Mouse (Mus musculus) C2C12 (cell line): ENCODE measurements around the gene Ppan. TPM values are rescaled to one million over a fixed set of nuclear protein-coding genes. Genes with fewer than 3 reads are reported as not detected.

Experiments
- H3K27me3 ChIP-seq: one replicate; pipeline ENCODE4 v1.6.1; 2011; ENCODE audit not compliant: control insufficient read depth, insufficient read depth, insufficient read length
- H3K36me3 ChIP-seq: one replicate; pipeline ENCODE4 v1.6.1; 2011; ENCODE audit not compliant: control insufficient read depth, insufficient read depth
- H3K4me3 ChIP-seq: one replicate; pipeline ENCODE4 v1.5.1; 2011; ENCODE audit warnings: mild to moderate bottlenecking, control low read depth; ENCODE audit not compliant: poor library complexity, insufficient read depth, severe bottlenecking
- H3K79me2 ChIP-seq: one replicate; pipeline ENCODE4 v1.6.1; 2011; ENCODE audit not compliant: control insufficient read depth, insufficient read depth
- H3K79me3 ChIP-seq: one replicate; pipeline ENCODE4 v1.6.1; 2011; ENCODE audit warnings: low read depth, control low read depth
- H3ac ChIP-seq: one replicate; pipeline ENCODE3; 2011; ENCODE audit warnings: low read depth; ENCODE audit not compliant: control insufficient read depth, insufficient read length
- CEBPB ChIP-seq: IDR thresholded peaks from one replicate; pipeline ENCODE4 v1.6.1; 2011; ENCODE audit warnings: low read depth, mild to moderate bottlenecking, control low read depth, moderate library complexity
- CTCF ChIP-seq: IDR thresholded peaks from one replicate; pipeline ENCODE4 v1.5.1; 2011; ENCODE audit not compliant: control insufficient read depth, insufficient read depth, insufficient read length
- FOSL1 ChIP-seq: IDR thresholded peaks from one replicate; pipeline ENCODE4 v1.8.0; 2011; ENCODE audit warnings: mild to moderate bottlenecking, low read length; ENCODE audit not compliant: poor library complexity, insufficient read depth, severe bottlenecking
- MAX ChIP-seq: IDR thresholded peaks from one replicate; pipeline ENCODE4 v1.6.1; 2011; ENCODE audit warnings: mild to moderate bottlenecking, control low read depth
- MYOD1 ChIP-seq: IDR thresholded peaks from one replicate; pipeline ENCODE4 v1.6.1; 2011; ENCODE audit warnings: low read depth; ENCODE audit not compliant: control insufficient read depth, insufficient read length
- MYOG ChIP-seq: IDR thresholded peaks from one replicate; pipeline ENCODE4 v1.6.1; 2011; ENCODE audit not compliant: control insufficient read depth, insufficient read length; ENCODE audit errors: extremely low read depth
- USF1 ChIP-seq: IDR thresholded peaks from one replicate; pipeline ENCODE4 v1.6.1; 2011; ENCODE audit warnings: low read depth, mild to moderate bottlenecking, control low read depth, moderate library complexity
- polyA plus RNA-seq: library from polyadenylated mRNA; unstranded; fragments of >200 nt; fragmentation: generic; extraction: Trizol; gene quantifications from one replicate; pipeline ENCODE4 v1.2.1, GENCODE M21; 2012; ENCODE audit warnings: missing spikeins

Gene Ppan
- polyA plus RNA-seq, 1 experiment, result 88.3 TPM

- Histone ChIP-seq H3K4me3 (no peak overlapping the region), H3K79me2 (peaks cover 54% of the 10 kb centered on the region), H3K79me3 (peaks cover 38% of the 10 kb centered on the region), H3K27me3 (no peaks in the 10 kb centered on the region), H3K36me3 (peaks cover 75% of the 10 kb centered on the region), H3ac (no peak overlapping the region)
- TF ChIP-seq MAX (no peak), FOSL1 (no peak), MYOD1 (no peak)
These were observed 4.2 kb downstream of the Ppan start for GRCm38 (mm10) chr9:20892104-20892653.

DNA sequence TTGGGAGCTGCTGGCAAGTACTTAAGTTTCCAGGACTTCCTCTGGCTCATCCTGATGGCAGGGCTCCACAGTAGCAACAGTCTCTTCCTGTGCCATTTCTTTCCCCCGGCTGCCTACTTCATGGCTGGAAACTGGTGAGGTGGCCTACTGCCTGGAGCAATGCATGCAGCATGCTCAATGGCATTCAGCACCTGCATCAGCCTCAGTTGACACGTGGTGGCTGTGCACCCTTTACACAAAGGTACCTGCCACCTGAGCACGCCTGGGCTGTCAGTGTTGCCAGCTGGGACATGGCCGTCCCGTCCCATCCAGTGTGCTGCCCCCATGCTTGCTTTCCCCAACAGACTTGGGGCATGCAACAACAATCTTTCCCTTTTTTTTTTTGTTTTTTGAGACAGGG lies 5.1 kb downstream of the Ppan start:
- Histone ChIP-seq H3K79me2 (peaks cover 60% of the 10 kb centered on the region), H3K4me3 (no peak overlapping the region), H3K79me3 (peaks cover 46% of the 10 kb centered on the region), H3K27me3 (no peaks in the 10 kb centered on the region), H3ac (no peak overlapping the region), H3K36me3 (peaks cover 76% of the 10 kb centered on the region)
- TF ChIP-seq CEBPB (no peak), USF1 (no peak), FOSL1 (no peak), MAX (no peak), MYOD1 (no peak), CTCF (no peak)

- Histone ChIP-seq H3ac (no peak overlapping the region), H3K27me3 (no peaks in the 10 kb centered on the region), H3K4me3 (no peak overlapping the region), H3K79me3 (peaks cover 43% of the 10 kb centered on the region), H3K36me3 (peaks cover 76% of the 10 kb centered on the region), H3K79me2 (peaks cover 57% of the 10 kb centered on the region)
- no peak for TF ChIP-seq CTCF
These were observed 5.8 kb downstream of the Ppan start for GRCm38 (mm10) chr9:20893590-20894343.

- TF ChIP-seq MYOG (no peak), CTCF (no peak), MAX (no peak), USF1 (no peak), MYOD1 (no peak), FOSL1 (no peak), CEBPB (no peak)
- H3K4me3 ChIP-seq, result no peak overlapping the region
- H3K79me3 ChIP-seq, result peaks cover 36% of the 10 kb centered on the region
- H3K79me2 ChIP-seq, result peaks cover 49% of the 10 kb centered on the region
- H3ac ChIP-seq, result no peak overlapping the region
- no peaks in the 10 kb centered on the region for H3K27me3 ChIP-seq
- peaks cover 72% of the 10 kb centered on the region for H3K36me3 ChIP-seq
These were observed 6.7 kb downstream of the Ppan start for GRCm38 (mm10) chr9:20894629-20895028.

- TF ChIP-seq MYOG, result no peak
- no peak for TF ChIP-seq CEBPB
- TF ChIP-seq USF1, result no peak
- TF ChIP-seq FOSL1, result no peak
- TF ChIP-seq CTCF, result no peak
- no peak for TF ChIP-seq MAX
- no peak for TF ChIP-seq MYOD1
These were observed 7.4 kb downstream of the Ppan start for GRCm38 (mm10) chr9:20895382-20895781.

GRCm38 (mm10) chr9:20897736-20898510 lies 9.9 kb downstream of the Ppan start:
- TF ChIP-seq MYOG (no peak), MAX (no peak), FOSL1 (no peak), CTCF (no peak), MYOD1 (no peak)
- Histone ChIP-seq H3ac (peak overlapping the region; percentile 62), H3K79me2 (peaks cover 30% of the 10 kb centered on the region), H3K36me3 (peaks cover 39% of the 10 kb centered on the region), H3K79me3 (peaks cover 26% of the 10 kb centered on the region), H3K4me3 (peak overlapping the region; percentile 74), H3K27me3 (no peaks in the 10 kb centered on the region)

More at GRCm38 (mm10) chr9:20895382-20895781, 7.4 kb downstream of the Ppan start:
- Histone ChIP-seq H3K27me3 (no peaks in the 10 kb centered on the region), H3K79me3 (peaks cover 29% of the 10 kb centered on the region), H3K4me3 (no peak overlapping the region), H3K79me2 (peaks cover 41% of the 10 kb centered on the region), H3ac (no peak overlapping the region), H3K36me3 (peaks cover 64% of the 10 kb centered on the region)
